In the genomic region with DNA sequence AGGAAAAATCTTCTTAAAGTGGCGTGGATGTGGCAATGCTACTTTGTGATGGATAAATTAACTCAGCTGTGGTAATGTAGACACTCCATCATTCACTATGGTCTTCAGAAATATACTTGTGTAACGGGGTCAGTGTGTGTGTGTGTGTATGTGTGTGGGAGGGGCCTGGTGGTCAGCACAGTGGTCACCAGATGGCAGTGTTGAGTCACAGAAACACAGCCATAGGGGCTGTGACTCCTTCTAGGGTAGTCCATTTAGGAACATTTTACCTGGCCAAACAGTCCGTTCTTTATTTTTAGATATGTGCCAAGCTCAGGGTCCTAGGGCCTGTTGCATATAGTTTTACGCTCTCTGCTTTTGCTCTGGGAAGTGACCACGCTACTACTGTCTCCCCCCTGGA, we compare ENCODE assay signal across 9 mouse cellular contexts.
DNase-seq lines count a peak whose midpoint lies in the region; ATAC-seq and TF ChIP-seq lines count a peak whose summit lies in the region.
"Had no signal": no experiment of that assay in that cellular context is flagged by ENCODE, and none has a peak within 500 bp of the region (broad histone marks: within the 10 kb centered on the region; RNA-seq: fewer than 3 reads in every experiment).

No protein-coding gene starts in this region.

- H3K9ac ChIP-seq in forebrain, embryonic 11.5 days (ENCODE audit: low read length) = no peak overlapping the region
- no peak overlapping the region for H3K9ac ChIP-seq in forebrain, embryonic 15.5 days (replicated peaks)
- H3K9ac ChIP-seq in lung, postnatal 0 days (replicated peaks; ENCODE audit: low read depth) = no peak overlapping the region

- H3K4me1 ChIP-seq in forebrain, embryonic 11.5 days (replicated peaks; ENCODE audit: control insufficient read depth, insufficient read depth, low read length) = no peaks in the 10 kb centered on the region
- H3K4me1 ChIP-seq in forebrain, embryonic 15.5 days = no peaks in the 10 kb centered on the region
- no peaks in the 10 kb centered on the region for H3K4me1 ChIP-seq in lung, postnatal 0 days (ENCODE audit: insufficient read depth, low read depth, low read length)
- H3K4me1 ChIP-seq: megakaryocyte, embryonic 14.5 days had no signal

- peak; percentile 51 for TF ChIP-seq CTCF in lung, postnatal 0 days (IDR thresholded peaks at IDR 0.05)

- H3K36me3 ChIP-seq in forebrain, embryonic 11.5 days (ENCODE audit: control insufficient read depth, insufficient read depth, low read length) = no peaks in the 10 kb centered on the region
- no peaks in the 10 kb centered on the region for H3K36me3 ChIP-seq in forebrain, embryonic 15.5 days
- H3K36me3 ChIP-seq in lung, postnatal 0 days (ENCODE audit: insufficient read depth, low read length) = no peaks in the 10 kb centered on the region

- ATAC-seq in forebrain, embryonic 11.5 days (replicated peaks; ENCODE audit: low FRiP score) = 0 out of 2 replicates have a peak, but pooled peaks have one; percentile 60
- ATAC-seq in forebrain, embryonic 15.5 days (replicated peaks) = no peak; the same call in 1 of the 2 replicates
- ATAC-seq in lung, postnatal 0 days = no peak
- no peak for ATAC-seq in inflammation-experienced regulatory T-cells, adult 6 months

- H3K9me3 ChIP-seq in forebrain, embryonic 11.5 days (ENCODE audit: control insufficient read depth, low read length) = no peaks in the 10 kb centered on the region
- no peaks in the 10 kb centered on the region for H3K9me3 ChIP-seq in forebrain, embryonic 15.5 days
- H3K9me3 ChIP-seq in lung, postnatal 0 days (ENCODE audit: low read length) = no peaks in the 10 kb centered on the region

- no peaks in the 10 kb centered on the region for H3K27me3 ChIP-seq in forebrain, embryonic 11.5 days (ENCODE audit: control insufficient read depth, insufficient read depth, low read length)
- H3K27me3 ChIP-seq in forebrain, embryonic 15.5 days = no peaks in the 10 kb centered on the region
- no peaks in the 10 kb centered on the region for H3K27me3 ChIP-seq in lung, postnatal 0 days (replicated peaks; ENCODE audit: insufficient read depth, low read length)
- H3K27me3 ChIP-seq: megakaryocyte, embryonic 14.5 days had no signal

- H3K4me3 ChIP-seq in forebrain, embryonic 11.5 days (ENCODE audit: low read depth, low read length) = no peak overlapping the region
- H3K4me3 ChIP-seq in forebrain, embryonic 15.5 days = no peak overlapping the region
- no peak overlapping the region for H3K4me3 ChIP-seq in lung, postnatal 0 days (ENCODE audit: low read depth, low read length)
- H3K4me3 ChIP-seq: megakaryocyte, embryonic 14.5 days had no signal

- no peak overlapping the region for H3K4me2 ChIP-seq in forebrain, embryonic 11.5 days (ENCODE audit: low read depth, low read length, severe bottlenecking)
- no peak overlapping the region for H3K4me2 ChIP-seq in forebrain, embryonic 15.5 days (replicated peaks)
- H3K4me2 ChIP-seq in lung, postnatal 0 days (replicated peaks; ENCODE audit: low read depth, low read length) = no peak overlapping the region

- 76% methylated on average over 5 of the region's 5 CpGs for WGBS in forebrain, embryonic 11.5 days
- 75% methylated on average over 5 of the region's 5 CpGs for WGBS in forebrain, embryonic 15.5 days
- WGBS in lung, postnatal 0 days = 68% methylated on average over 5 of the region's 5 CpGs

- H3K27ac ChIP-seq in forebrain, embryonic 11.5 days (ENCODE audit: low read depth, low read length) = no peak overlapping the region
- no peak overlapping the region for H3K27ac ChIP-seq in forebrain, embryonic 15.5 days (replicated peaks)
- H3K27ac ChIP-seq in lung, postnatal 0 days (ENCODE audit: low read length) = no peak overlapping the region

- no peak for TF ChIP-seq EP300 in lung, postnatal 0 days (IDR thresholded peaks at IDR 0.05)

- peak; percentile 73 for DNase-seq in forebrain, embryonic 11.5 days (ENCODE audit: low spot score)
- DNase-seq in lung, postnatal 0 days (ENCODE audit: low spot score) = no peak
- DNase-seq in lung, postnatal 36 days = no peak
- DNase-seq in adrenal gland, postnatal 25 days = peak; percentile 36
- DNase-seq in heart, postnatal 4 days = peak; percentile 59
- DNase-seq in retina, embryonic 14.5 days (ENCODE audit: low spot score) = peak; percentile 74

Comparison
In these comparisons a context has a peak if more than half of its experiments do, and no peak if none do; other contexts are left out.
1. DNase-seq: peak in forebrain, embryonic 11.5 days (single experiment), adrenal gland, postnatal 25 days (single experiment), heart, postnatal 4 days (single experiment) and retina, embryonic 14.5 days (single experiment); none in lung, postnatal 0 days (single experiment) and lung, postnatal 36 days (single experiment).